Mouse (Mus musculus): ENCODE measurements at regions not wholly inside any gene's neighbourhood (a gene's known extent, or its start where the extent isn't known, plus 50 kb on each side); places are given as distances from the start of the nearest gene placed in this dataset.

- TF ChIP-seq ZNF384 (IDR thresholded peaks at IDR 0.05; ENCODE audit: low read depth, low read length): no peak
- no peak for TF ChIP-seq HCFC1 (IDR thresholded peaks at IDR 0.05; ENCODE audit: borderline replicate concordance, insufficient read depth, low read length)
- TF ChIP-seq MAFK (IDR thresholded peaks at IDR 0.05; ENCODE audit: insufficient read depth, low read depth, low read length): no peak
- no peak for TF ChIP-seq CHD2 (IDR thresholded peaks at IDR 0.05; ENCODE audit: low read depth, low read length)
These were observed 247.5 kb downstream of the Pmp22 start for GRCm38 (mm10) chr11:63376311-63376710.

Measured in ES-E14 (cell line).